Mouse (Mus musculus) cerebellum, adult 9-10 months (tissue): ENCODE results near the gene Cpt1c.

Experiments
- DNase-seq: peaks from one replicate; pipeline ENCODE4 v3.0.0; 2022

Gene Cpt1c

GRCm38 (mm10) chr7:44960512-44960910 lies 14.1 kb downstream of the Cpt1c start:
- DNase-seq, result no peak

- no peak for DNase-seq
Observed at GRCm38 (mm10) chr7:44959874-44960511, 14.7 kb downstream of the Cpt1c start.

DNA sequence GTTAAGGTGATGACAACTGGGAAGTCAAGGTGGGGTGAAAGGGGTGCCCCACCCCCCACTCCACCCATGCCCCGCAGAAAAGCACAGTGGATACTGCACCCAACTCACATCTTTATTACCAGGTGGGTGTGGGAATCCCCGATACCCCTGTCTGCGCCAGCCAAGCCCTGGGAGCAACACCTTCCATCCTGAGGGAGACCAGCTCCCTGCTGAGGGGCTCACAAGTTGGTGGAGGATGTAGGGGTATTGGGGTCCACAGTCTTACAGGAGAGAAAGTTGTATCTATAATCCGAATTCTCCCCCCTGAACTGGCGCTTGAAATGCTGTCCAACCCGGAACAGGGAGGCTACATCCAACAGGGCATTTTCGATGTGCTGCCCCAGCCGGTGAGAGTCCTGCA lies 15.4 kb downstream of the Cpt1c start:
- DNase-seq, result no peak

GRCm38 (mm10) chr7:44958208-44958607 lies 16.4 kb downstream of the Cpt1c start:
- peak; percentile 55 for DNase-seq

DNA sequence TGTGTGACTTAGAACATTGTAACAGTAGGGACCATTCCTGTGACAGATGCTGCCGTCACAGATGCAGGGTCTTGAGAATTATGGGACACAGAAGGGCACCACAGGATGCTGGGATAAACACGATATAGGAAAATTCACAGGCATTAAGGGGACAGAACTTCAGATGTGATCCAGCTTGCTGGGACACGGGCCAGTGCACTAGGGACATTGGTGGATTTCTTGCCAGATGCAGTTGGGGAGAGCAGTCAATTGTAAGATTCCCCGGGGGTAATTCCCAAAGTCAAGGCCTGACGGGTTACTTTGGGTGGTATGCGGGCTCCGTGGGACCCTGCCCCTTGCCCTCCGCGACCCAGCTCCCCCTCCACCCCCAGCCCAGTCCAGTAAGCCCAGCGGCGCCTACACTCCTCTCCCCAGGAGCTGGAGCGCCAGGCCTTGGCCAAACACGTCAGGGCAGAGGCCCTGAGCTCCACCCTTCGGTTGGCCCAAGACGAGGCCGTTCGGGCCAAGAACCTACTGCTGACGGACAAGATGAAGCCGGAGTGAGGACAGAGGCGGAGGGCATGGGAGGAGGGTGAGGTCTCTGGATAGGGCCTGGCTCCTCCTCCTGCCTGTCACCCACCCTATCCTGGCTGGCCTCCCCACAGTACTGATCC lies 17.3 kb downstream of the Cpt1c start:
- no peak for DNase-seq

- no peak for DNase-seq
Observed at GRCm38 (mm10) chr7:44956266-44956665, 18.4 kb downstream of the Cpt1c start.

GRCm38 (mm10) chr7:44955628-44956027 lies 19.0 kb downstream of the Cpt1c start:
- no peak for DNase-seq

DNA sequence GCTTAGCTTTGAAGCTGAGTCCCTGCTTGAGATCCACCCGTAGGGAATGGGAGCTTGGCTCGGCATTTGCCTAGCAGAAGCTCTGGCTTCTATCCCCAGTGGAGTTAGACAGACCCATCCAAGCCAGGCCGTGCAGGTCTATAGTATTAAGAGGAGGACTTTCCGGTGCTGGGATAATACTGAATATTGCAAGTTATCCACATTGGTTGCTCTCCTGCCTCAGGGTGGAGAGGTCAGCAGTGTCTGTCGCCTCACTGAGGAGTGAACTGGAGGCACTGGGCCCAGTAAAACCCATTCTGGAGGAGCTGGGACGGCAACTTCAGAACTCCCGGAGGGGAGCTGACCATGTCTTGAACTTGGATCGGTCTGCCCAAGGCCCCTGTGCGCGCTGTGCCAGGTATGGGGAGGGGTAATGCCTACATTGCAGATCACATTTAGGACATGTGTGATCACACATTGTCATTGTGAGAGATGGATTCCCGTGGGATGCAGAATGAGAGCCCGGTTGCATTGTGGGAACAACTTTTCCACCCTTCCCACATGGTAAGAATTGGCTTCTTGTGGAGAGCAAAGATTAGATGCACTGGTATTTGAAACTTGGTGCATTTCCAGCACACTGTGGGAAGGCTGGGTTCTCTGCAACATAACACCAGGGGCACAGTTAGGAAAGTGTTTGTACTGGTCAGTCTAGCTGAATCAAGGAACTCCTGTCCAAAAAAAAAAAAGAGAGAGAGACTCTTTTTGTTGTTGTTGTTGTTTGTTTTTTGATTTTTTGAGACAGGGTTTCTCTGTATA lies 20.4 kb downstream of the Cpt1c start:
- DNase-seq, result no peak

- DNase-seq, result no peak
Observed at GRCm38 (mm10) chr7:44953561-44953960, 21.1 kb downstream of the Cpt1c start.

- DNase-seq, result peak; percentile 87
Observed at GRCm38 (mm10) chr7:44952611-44953306, 21.9 kb downstream of the Cpt1c start.

DNA sequence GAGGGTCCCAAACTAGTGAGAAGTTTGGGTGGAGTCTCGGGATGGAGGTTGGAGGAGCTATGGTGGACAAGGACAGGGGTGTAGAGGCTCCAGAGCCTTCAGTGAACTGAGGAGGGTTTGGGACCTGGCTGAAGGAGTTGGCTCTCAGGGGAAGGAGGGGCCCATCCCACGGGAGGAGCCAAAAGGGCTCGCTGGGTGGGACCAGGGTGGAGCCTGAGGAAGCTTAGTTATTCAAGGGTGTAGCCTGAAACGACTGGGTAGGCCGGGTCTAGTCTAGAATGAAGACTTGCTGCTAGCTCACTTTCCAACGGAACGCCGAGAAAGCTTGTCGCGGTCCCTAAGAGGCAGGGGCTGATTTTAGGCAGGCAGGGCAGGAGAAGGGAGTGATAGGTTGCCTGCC lies 22.7 kb downstream of the Cpt1c start:
- DNase-seq, result no peak

GRCm38 (mm10) chr7:44949922-44950321 lies 24.7 kb downstream of the Cpt1c start:
- no peak for DNase-seq

GRCm38 (mm10) chr7:44942904-44943303 lies 31.7 kb downstream of the Cpt1c start, which contains the start of gene Tsks:
Gene Tsks (plus strand): TSS chr7:44943204.
- DNase-seq, result no peak

DNA sequence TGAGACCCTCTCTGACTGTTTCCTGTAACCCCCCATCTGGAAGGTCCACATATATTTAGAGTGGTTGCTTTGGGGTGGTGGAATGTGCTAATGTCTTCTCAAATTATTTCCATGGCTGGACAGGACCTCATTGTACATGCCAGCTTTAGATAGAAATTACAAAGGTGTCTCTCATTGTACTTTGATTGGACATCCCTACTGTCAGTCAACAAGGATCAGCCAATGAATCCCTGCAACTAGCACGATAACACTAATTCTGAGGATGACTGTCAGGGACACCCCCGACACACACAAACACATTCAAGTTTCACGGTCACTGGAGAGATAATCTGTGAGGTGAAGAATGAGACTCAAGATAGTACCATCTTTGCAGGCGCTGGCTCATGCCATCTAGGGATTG lies 36.0 kb downstream of the Cpt1c start:
- DNase-seq, result no peak

DNA sequence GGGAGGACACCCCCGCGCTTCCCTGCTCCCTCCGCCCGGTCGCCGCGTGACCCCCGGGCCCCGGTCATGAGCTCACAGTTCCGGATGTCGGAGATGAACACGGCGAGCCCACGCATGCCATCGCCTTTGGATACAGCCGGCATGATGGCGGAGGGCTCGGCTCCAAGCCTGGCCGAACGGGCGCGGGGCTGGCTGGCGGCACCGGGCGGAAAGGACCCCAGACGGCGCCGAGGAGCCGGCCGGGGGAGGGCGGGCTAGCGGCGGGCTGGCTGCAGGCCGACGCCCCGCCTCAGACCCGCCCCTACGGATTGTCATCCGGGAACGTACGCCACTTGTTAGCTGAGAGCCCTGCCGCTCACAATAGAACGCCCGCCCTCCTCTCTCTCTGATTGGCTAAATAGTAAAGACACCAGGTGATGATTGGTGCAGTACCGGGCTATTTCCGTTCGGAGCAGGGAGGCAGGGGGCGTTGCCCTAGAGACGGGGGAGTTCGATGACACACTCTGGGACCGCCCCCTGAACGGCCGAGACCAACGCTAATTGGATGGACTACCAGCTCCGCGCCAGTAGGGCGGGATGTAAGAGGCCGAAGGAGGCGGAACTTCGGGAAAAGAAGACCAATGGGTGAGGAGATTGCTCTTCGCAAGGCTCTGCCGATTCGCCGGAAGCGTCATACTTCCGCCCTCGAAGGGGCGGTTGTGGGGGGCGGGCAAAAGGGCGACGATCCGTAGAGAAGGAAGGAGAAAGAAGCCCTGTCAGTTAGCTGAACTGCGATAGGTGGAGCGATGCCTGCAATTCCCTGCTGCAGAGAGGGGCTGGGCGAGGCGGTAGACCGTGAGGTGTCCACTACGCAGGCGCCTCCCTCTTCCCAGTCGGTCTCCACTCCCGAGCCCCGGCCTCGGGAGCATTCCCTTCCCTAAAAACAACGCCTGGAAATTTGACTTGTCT lies 45.2 kb downstream of the Cpt1c start, which contains the start of gene Ap2a1:
TSS of gene Ap2a1 (minus strand) at position 293 of the 948 bp plus-strand sequence.
- peak; percentile 100 for DNase-seq

DNA sequence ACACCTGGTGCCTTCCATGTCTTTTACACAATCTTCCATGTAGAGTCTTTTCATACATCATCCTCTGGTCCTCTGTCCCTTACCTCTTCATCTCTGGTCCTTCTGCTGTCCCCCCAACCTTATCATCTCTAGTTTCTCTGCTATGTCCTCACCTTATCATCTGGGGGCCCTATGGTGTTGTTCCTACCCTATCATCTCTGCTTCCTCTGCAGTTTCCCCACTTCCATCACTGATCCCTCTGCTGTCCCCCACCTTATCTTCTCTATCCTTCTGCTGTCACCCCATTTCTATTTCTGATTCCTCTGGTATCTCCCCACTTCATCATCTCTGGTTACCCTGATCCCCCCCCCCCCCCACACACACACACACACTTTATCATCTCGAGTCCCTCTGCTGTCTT lies 46.1 kb downstream of the Cpt1c start:
- no peak for DNase-seq

DNA sequence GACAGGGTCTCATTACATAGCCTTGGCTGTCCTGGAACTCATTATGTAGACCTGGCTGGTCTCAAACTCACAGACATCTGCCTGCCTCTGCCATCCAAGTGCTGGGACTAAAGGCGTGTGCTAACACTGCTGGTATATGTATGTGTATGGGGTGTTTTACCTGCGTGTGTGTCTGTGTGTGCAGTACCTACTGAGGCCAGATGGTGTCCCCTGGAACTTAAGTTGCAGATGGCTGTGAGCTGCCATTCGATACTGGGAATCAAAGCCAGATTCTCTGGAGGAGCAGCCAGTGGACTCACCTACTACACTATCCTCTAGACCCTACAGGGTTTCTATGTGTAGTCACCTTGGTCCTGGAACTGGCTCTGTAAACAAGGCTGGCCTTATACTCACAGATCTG lies 49.2 kb downstream of the Cpt1c start:
- peak; percentile 50 for DNase-seq

- DNase-seq, result no peak
Observed at GRCm38 (mm10) chr7:44922530-44922929, 52.1 kb downstream of the Cpt1c start.

DNA sequence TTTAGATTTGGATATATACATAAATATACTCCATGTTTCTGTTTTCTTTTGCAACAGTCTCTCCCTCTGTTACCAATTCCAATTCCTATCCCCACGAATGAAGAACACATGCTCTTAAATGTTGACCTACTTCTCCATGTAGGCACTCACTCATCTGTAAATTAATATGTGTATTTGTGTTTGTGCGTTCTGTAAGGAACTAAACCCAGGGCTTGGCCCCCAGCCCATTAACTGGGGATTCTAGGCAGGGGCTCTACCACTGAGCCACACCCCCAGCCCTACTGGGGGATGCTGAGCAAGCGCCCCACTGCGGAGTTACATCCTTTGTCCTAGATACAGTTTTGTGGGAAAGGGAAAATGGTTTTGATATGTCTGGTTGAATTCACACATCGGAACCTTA lies 55.5 kb downstream of the Cpt1c start:
- DNase-seq, result no peak

- DNase-seq, result no peak
Observed at GRCm38 (mm10) chr7:44918219-44918618, 56.4 kb downstream of the Cpt1c start.

- no peak for DNase-seq
Observed at GRCm38 (mm10) chr7:44916881-44917280, 57.8 kb downstream of the Cpt1c start.

DNA sequence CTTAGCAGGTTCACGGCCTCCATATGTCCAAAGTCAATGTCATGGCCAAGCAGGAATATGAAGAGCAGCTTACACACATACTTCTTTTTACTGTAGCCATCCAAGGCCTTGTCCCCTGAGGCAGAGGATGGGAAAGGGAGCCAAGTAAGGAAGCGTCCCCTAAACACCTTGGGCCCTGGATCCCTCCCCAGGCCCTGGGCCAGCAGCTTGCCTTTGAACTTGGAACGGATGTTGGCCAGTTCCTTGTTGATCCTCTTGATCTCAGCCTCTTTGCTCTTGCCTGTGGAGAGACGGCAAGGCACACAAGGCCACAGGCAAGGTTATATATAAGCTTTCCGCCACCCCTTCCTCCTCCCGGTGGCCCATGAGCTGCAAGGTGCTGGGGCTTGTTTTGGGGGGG lies 58.5 kb downstream of the Cpt1c start:
- DNase-seq, result no peak
